Mouse (Mus musculus) spleen, adult 2 months (tissue): Measurements from ENCODE around the gene Cfap77. TPM values are rescaled to one million over a fixed set of nuclear protein-coding genes. Genes with fewer than 3 reads are reported as not detected.

Experiments used
- DNase-seq, 2 experiments: peaks; one replicate each; pipeline versions ENCODE4 v3.0.0 to v3.0.0-alpha.2; 2012 to 2021; ENCODE audit warnings: low spot score in 2 of 2, low read depth in 1 of 2
- H3K27ac ChIP-seq: fragments of 200-500 bp; 2 replicates; pipeline ENCODE4 v1.5.1; 2012; ENCODE audit warnings: low read length, inconsistent platforms; ENCODE audit not compliant: insufficient read depth
- H3K27me3 ChIP-seq: fragments of 200-500 bp; 2 replicates; pipeline ENCODE4 v1.6.1; 2012; ENCODE audit warnings: mild to moderate bottlenecking, moderate library complexity, low read length, inconsistent platforms; ENCODE audit not compliant: control insufficient read depth, insufficient read depth
- H3K36me3 ChIP-seq: fragments of 200-500 bp; 2 replicates; pipeline ENCODE4 v1.6.1; 2012; ENCODE audit warnings: mild to moderate bottlenecking, low read length, inconsistent platforms; ENCODE audit not compliant: control insufficient read depth, insufficient read depth
- H3K4me1 ChIP-seq: fragments of 200-500 bp; 2 replicates; pipeline ENCODE4 v1.6.1; 2011; ENCODE audit warnings: inconsistent platforms; ENCODE audit not compliant: control insufficient read depth, insufficient read depth, insufficient read length
- H3K4me3 ChIP-seq: fragments of 200-500 bp; 2 replicates; pipeline ENCODE4 v1.5.1; 2011; ENCODE audit warnings: mild to moderate bottlenecking, inconsistent platforms; ENCODE audit not compliant: insufficient read depth, insufficient read length; ENCODE audit errors: extremely low read depth
- CTCF ChIP-seq: fragments of 200-500 bp; IDR thresholded peaks from 2 replicates; pipeline ENCODE4 v1.5.1; 2011; ENCODE audit warnings: mild to moderate bottlenecking, inconsistent platforms; ENCODE audit not compliant: insufficient read depth, insufficient read length, insufficient replicate concordance; ENCODE audit errors: extremely low read depth
- POLR2A ChIP-seq: fragments of 200-500 bp; IDR thresholded peaks from 2 replicates; pipeline ENCODE4 v1.6.1; 2011; ENCODE audit warnings: low read depth, low read length, inconsistent platforms
- WGBS: fragments of 180-500 bp; shearing (Covaris S2); methylation state at CpG from one replicate; pipeline ENCODE4 v1.1.7; 2018; 5-methylcytosine and 5-hydroxymethylcytosine counted together
- polyA plus RNA-seq: library from polyadenylated mRNA; depleted of rRNA; stranded (reverse); fragments of >200 nt; gene quantifications from 2 replicates; pipeline ENCODE4 v1.2.3, GENCODE M21; 2012

The Cfap77 gene
- polyA plus RNA-seq, 1 experiment = 0.29 TPM

- WGBS = 62% methylated on average over 5 of the region's 5 CpGs
- no peak for TF ChIP-seq CTCF
- no peak for TF ChIP-seq POLR2A
- Histone ChIP-seq H3K36me3 (no peaks in the 10 kb centered on the region), H3K27ac (no peak overlapping the region), H3K4me3 (no peak overlapping the region), H3K27me3 (no peaks in the 10 kb centered on the region), H3K4me1 (no peaks in the 10 kb centered on the region; the same call in 1 of the 2 replicates)
- DNase-seq = no peak
These were observed 36.2 kb downstream of the Cfap77 start for GRCm38 (mm10) chr2:29018680-29019079.

- Histone ChIP-seq H3K27me3 (no peaks in the 10 kb centered on the region), H3K27ac (no peak overlapping the region), H3K4me3 (no peak overlapping the region), H3K4me1 (no peaks in the 10 kb centered on the region; the same call in 1 of the 2 replicates), H3K36me3 (no peaks in the 10 kb centered on the region)
- 50% methylated on average over 27 of the region's 27 CpGs for WGBS
- TF ChIP-seq CTCF (no peak), POLR2A (no peak)
- DNase-seq = no peak
These were observed 38.0 kb downstream of the Cfap77 start for GRCm38 (mm10) chr2:29016599-29017587.

- H3K36me3 ChIP-seq = no peaks in the 10 kb centered on the region
- no peak overlapping the region for H3K4me3 ChIP-seq
- H3K27ac ChIP-seq = no peak overlapping the region
- H3K27me3 ChIP-seq = no peaks in the 10 kb centered on the region
- no peaks in the 10 kb centered on the region; the same call in 1 of the 2 replicates for H3K4me1 ChIP-seq
- DNase-seq = no peak
- 82% methylated on average over 5 of the region's 5 CpGs for WGBS
- TF ChIP-seq CTCF (no peak), POLR2A (no peak)
These were observed 42.3 kb downstream of the Cfap77 start for GRCm38 (mm10) chr2:29012523-29012922.

GRCm38 (mm10) chr2:29007656-29008055, 47.2 kb downstream of the Cfap77 start:
- H3K4me1 ChIP-seq = no peaks in the 10 kb centered on the region
- WGBS = 84% methylated on average over 6 of the region's 6 CpGs
- no peak overlapping the region for H3K27ac ChIP-seq
- no peaks in the 10 kb centered on the region for H3K36me3 ChIP-seq
- TF ChIP-seq CTCF (no peak), POLR2A (no peak)
- H3K4me3 ChIP-seq = no peak overlapping the region
- H3K27me3 ChIP-seq = peaks cover 1% of the 10 kb centered on the region; the same call in 1 of the 2 replicates
- DNase-seq = no peak

GRCm38 (mm10) chr2:29006455-29007034, 48.3 kb downstream of the Cfap77 start:
- H3K4me1 ChIP-seq = no peaks in the 10 kb centered on the region
- no peak overlapping the region for H3K27ac ChIP-seq
- no peak overlapping the region for H3K4me3 ChIP-seq
- no peaks in the 10 kb centered on the region for H3K36me3 ChIP-seq
- 85% methylated on average over 13 of the region's 13 CpGs for WGBS
- H3K27me3 ChIP-seq = peaks cover 1% of the 10 kb centered on the region; the same call in 1 of the 2 replicates
- no peak for DNase-seq
- TF ChIP-seq POLR2A (no peak), CTCF (no peak)

GRCm38 (mm10) chr2:29004037-29004436, 50.8 kb downstream of the Cfap77 start:
- Histone ChIP-seq H3K4me1 (no peaks in the 10 kb centered on the region), H3K27ac (no peak overlapping the region), H3K4me3 (no peak overlapping the region), H3K36me3 (no peaks in the 10 kb centered on the region), H3K27me3 (peaks cover 1% of the 10 kb centered on the region; the same call in 1 of the 2 replicates)
- DNase-seq = no peak
- TF ChIP-seq CTCF (no peak), POLR2A (no peak)
- 27% methylated on average over 9 of the region's 9 CpGs for WGBS

GRCm38 (mm10) chr2:28998246-28998645, 56.6 kb downstream of the Cfap77 start:
- H3K4me3 ChIP-seq = no peak overlapping the region

More at GRCm38 (mm10) chr2:28998246-28998645, 56.6 kb downstream of the Cfap77 start:
- no peaks in the 10 kb centered on the region for H3K4me1 ChIP-seq
- no peak for DNase-seq
- 55% methylated on average over 5 of the region's 5 CpGs for WGBS
- TF ChIP-seq POLR2A (no peak), CTCF (no peak)
- H3K36me3 ChIP-seq = no peaks in the 10 kb centered on the region
- H3K27ac ChIP-seq = no peak overlapping the region
- H3K27me3 ChIP-seq = no peaks in the 10 kb centered on the region
